Mouse (Mus musculus) B cell, adult 67 days (primary cell): ENCODE results near the gene Ifna11. TPM values are rescaled to one million over a fixed set of nuclear protein-coding genes. Genes with fewer than 3 reads are reported as not detected.

Experiments used
- total RNA-seq, 2 experiments: library from RNA; stranded (reverse); gene quantifications; 4 replicates each; pipeline ENCODE4 v1.2.4; 2023

The Ifna11 gene
- not detected for total RNA-seq

DNA sequence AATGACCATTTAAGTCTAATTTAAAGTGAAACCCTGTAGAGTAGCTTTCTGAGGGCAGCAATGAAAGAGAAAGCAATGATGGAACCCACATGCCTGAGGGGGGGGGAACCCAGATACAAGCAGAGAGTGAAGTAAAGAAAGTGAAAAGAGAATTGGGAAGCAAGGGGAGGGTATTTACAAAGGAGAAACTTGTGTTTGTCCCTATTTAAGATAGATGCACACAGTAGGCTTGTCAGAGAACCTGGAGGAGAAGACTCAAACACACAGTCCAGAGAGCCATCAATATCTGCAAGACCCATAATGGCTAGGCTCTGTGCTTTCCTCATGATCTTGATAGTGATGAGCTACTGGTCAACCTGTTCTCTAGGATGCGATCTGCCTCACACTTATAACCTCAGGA lies at the start of gene Ifna11:
Gene Ifna11 (plus strand): TSS at position 301 of the 400 bp plus-strand sequence.

DNA sequence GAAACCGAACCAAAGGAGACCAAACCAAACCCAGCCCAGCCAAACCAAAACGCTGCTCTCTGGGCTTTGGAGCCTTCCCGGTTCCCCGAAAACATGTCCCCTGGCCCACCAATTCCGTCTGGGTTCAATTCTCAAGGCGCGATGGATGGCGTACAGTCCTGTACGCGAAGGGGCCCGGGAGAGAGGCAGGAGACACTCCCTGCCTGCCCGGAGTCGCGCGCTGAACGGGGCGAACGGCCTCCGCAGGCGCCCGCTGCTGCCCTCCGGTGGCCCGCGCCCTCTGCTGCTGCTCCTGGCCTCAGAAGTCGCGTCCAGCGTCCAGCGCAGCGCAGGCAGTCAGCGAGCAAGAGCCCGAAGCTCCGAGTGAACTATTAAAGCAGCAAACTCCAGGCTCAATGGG lies 46.2 kb upstream of the Ifna11 start, which contains the start of gene Gm13290:
Gene Gm13290 (plus strand): TSS at position 301 of the 400 bp plus-strand sequence.

DNA sequence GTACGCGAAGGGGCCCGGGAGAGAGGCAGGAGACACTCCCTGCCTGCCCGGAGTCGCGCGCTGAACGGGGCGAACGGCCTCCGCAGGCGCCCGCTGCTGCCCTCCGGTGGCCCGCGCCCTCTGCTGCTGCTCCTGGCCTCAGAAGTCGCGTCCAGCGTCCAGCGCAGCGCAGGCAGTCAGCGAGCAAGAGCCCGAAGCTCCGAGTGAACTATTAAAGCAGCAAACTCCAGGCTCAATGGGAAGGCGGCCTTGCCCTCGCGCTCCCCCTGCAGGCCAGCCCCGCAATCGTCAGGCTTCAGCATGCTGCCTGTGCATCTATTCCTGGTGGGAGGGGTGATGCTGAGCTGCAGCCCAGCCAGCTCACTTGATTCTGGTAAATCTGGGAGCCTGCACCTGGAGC lies 43.1 kb upstream of the Ifna11 start, which contains the start of gene Gm13289:
Gene Gm13289 (plus strand): TSS at position 301 of the 400 bp plus-strand sequence.

DNA sequence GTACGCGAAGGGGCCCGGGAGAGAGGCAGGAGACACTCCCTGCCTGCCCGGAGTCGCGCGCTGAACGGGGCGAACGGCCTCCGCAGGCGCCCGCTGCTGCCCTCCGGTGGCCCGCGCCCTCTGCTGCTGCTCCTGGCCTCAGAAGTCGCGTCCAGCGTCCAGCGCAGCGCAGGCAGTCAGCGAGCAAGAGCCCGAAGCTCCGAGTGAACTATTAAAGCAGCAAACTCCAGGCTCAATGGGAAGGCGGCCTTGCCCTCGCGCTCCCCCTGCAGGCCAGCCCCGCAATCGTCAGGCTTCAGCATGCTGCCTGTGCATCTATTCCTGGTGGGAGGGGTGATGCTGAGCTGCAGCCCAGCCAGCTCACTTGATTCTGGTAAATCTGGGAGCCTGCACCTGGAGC lies 40.2 kb upstream of the Ifna11 start, which contains the start of gene Gm13272:
Gene Gm13272 (plus strand): TSS at position 301 of the 400 bp plus-strand sequence.

DNA sequence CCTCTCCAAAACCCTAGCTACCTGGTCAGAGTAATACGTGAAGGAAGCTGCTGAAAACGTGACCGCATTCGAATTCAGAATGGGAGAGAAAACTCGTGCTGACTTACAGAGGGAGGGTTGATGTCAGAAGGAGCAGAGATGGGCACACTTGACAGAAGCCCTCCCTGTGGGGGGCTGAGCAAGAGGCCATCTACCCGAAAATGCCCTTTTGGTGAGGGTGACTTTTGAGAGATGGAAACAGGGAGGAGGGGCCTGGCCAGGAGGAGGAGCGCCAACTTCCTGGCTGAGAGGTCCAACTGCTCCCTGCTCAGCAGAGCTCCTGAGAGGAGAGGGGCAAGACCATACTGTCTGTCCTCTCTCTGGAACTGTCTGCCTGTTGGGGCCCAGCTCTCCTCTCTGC lies 37.9 kb upstream of the Ifna11 start, which contains the start of gene Ifnz:
Gene Ifnz (plus strand): TSS at position 301 of the 400 bp plus-strand sequence.

DNA sequence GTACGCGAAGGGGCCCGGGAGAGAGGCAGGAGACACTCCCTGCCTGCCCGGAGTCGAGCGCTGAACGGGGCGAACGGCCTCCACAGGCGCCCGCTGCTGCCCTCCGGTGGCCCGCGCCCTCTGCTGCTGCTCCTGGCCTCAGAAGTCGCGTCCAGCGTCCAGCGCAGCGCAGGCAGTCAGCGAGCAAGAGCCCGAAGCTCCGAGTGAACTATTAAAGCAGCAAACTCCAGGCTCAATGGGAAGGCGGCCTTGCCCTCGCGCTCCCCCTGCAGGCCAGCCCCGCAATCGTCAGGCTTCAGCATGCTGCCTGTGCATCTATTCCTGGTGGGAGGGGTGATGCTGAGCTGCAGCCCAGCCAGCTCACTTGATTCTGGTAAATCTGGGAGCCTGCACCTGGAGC lies 34.4 kb upstream of the Ifna11 start, which contains the start of gene Gm13276:
Gene Gm13276 (plus strand): TSS at position 301 of the 400 bp plus-strand sequence.

DNA sequence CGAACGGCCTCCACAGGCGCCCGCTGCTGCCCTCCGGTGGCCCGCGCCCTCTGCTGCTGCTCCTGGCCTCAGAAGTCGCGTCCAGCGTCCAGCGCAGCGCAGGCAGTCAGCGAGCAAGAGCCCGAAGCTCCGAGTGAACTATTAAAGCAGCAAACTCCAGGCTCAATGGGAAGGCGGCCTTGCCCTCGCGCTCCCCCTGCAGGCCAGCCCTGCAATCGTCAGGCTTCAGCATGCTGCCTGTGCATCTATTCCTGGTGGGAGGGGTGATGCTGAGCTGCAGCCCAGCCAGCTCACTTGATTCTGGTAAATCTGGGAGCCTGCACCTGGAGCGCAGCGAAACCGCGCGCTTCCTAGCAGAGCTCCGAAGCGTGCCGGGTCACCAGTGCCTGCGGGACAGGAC lies 31.4 kb upstream of the Ifna11 start, which contains the start of gene Gm13277:
Gene Gm13277 (plus strand): TSS at position 231 of the 400 bp plus-strand sequence.

DNA sequence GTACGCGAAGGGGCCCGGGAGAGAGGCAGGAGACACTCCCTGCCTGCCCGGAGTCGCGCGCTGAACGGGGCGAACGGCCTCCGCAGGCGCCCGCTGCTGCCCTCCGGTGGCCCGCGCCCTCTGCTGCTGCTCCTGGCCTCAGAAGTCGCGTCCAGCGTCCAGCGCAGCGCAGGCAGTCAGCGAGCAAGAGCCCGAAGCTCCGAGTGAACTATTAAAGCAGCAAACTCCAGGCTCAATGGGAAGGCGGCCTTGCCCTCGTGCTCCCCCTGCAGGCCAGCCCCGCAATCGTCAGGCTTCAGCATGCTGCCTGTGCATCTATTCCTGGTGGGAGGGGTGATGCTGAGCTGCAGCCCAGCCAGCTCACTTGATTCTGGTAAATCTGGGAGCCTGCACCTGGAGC lies 28.5 kb upstream of the Ifna11 start, which contains the start of gene Gm13278:
Gene Gm13278 (plus strand): TSS at position 301 of the 400 bp plus-strand sequence.

DNA sequence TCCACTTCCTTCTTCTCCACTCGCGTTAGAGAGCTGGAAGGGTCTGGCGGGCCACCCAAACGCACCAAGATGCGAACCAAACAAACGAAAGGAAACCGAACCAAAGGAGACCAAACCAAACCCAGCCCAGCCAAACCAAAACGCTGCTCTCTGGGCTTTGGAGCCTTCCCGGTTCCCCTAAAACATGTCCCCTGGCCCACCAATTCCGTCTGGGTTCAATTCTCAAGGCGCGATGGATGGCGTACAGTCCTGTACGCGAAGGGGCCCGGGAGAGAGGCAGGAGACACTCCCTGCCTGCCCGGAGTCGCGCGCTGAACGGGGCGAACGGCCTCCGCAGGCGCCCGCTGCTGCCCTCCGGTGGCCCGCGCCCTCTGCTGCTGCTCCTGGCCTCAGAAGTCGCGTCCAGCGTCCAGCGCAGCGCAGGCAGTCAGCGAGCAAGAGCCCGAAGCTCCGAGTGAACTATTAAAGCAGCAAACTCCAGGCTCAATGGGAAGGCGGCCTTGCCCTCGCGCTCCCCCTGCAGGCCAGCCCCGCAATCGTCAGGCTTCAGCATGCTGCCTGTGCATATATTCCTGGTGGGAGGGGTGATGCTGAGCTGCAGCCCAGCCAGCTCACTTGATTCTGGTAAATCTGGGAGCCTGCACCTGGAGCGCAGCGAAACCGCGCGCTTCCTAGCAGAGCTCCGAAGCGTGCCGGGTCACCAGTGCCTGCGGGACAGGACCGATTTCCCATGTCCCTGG lies 25.7 kb upstream of the Ifna11 start, which contains the start of gene Gm13275:
Gene Gm13275 (plus strand): TSS at position 552 of the 740 bp plus-strand sequence.

DNA sequence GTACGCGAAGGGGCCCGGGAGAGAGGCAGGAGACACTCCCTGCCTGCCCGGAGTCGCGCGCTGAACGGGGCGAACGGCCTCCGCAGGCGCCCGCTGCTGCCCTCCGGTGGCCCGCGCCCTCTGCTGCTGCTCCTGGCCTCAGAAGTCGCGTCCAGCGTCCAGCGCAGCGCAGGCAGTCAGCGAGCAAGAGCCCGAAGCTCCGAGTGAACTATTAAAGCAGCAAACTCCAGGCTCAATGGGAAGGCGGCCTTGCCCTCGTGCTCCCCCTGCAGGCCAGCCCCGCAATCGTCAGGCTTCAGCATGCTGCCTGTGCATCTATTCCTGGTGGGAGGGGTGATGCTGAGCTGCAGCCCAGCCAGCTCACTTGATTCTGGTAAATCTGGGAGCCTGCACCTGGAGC lies 22.7 kb upstream of the Ifna11 start, which contains the start of gene Gm13279:
Gene Gm13279 (plus strand): TSS at position 301 of the 400 bp plus-strand sequence.

DNA sequence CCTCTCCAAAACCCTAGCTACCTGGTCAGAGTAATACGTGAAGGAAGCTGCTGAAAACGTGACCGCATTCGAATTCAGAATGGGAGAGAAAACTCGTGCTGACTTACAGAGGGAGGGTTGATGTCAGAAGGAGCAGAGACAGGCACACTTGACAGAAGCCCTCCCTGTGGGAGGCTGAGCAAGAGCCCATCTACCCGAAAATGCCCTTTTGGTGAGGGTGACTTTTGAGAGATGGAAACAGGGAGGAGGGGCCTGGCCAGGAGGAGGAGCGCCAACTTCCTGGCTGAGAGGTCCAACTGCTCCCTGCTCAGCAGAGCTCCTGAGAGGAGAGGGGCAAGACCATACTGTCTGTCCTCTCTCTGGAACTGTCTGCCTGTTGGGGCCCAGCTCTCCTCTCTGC lies 20.4 kb upstream of the Ifna11 start, which contains the start of gene Gm13285:
Gene Gm13285 (plus strand): TSS at position 301 of the 400 bp plus-strand sequence.

DNA sequence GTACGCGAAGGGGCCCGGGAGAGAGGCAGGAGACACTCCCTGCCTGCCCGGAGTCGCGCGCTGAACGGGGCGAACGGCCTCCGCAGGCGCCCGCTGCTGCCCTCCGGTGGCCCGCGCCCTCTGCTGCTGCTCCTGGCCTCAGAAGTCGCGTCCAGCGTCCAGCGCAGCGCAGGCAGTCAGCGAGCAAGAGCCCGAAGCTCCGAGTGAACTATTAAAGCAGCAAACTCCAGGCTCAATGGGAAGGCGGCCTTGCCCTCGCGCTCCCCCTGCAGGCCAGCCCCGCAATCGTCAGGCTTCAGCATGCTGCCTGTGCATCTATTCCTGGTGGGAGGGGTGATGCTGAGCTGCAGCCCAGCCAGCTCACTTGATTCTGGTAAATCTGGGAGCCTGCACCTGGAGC lies 16.8 kb upstream of the Ifna11 start, which contains the start of gene Gm13287:
Gene Gm13287 (plus strand): TSS at position 301 of the 400 bp plus-strand sequence.

DNA sequence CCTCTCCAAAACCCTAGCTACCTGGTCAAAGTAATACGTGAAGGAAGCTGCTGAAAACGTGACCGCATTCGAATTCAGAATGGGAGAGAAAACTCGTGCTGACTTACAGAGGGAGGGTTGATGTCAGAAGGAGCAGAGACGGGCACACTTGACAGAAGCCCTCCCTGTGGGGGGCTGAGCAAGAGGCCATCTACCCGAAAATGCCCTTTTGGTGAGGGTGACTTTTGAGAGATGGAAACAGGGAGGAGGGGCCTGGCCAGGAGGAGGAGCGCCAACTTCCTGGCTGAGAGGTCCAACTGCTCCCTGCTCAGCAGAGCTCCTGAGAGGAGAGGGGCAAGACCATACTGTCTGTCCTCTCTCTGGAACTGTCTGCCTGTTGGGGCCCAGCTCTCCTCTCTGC lies 14.5 kb upstream of the Ifna11 start, which contains the start of gene Gm13288:
Gene Gm13288 (plus strand): TSS at position 301 of the 400 bp plus-strand sequence.

DNA sequence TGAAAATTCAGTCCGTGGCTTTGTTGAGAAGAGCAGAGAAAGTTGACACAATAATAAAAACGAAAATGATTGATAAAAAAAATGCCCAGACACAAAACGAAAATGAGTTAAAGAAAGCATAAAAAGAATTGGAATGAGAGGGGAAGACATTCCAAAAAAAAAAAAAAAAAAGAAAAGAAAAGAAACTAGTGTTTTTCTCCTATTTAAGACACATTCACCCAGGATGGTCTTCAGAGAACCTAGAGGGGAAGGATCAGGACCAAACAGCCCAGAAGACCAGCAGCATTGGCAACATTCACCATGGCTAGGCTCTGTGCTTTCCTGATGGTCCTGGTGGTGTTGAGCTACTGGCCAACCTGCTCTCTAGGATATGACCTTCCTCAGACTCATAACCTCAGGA lies 3.8 kb upstream of the Ifna11 start, which contains the start of gene Ifna7:
Gene Ifna7 (plus strand): TSS at position 301 of the 400 bp plus-strand sequence.

DNA sequence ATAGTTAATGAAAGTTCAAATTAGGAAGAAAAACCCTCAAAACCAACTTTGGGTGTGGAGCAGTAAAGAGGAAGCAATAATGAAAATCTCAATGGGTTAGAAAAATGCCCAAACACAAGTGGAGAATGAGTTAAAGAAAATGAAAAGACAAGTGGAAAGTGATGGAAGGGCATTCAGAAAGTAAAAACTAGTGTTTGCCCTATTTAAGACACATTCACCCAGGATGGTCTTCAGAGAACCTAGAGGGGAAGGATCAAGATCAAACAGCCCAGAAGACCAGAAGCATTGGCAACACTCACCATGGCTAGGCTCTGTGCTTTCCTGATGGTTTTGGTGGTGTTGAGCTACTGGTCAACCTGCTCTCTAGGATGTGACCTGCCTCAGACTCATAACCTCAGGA lies 7.4 kb downstream of the Ifna11 start, which contains the start of gene Ifna6:
Gene Ifna6 (plus strand): TSS at position 301 of the 400 bp plus-strand sequence.

DNA sequence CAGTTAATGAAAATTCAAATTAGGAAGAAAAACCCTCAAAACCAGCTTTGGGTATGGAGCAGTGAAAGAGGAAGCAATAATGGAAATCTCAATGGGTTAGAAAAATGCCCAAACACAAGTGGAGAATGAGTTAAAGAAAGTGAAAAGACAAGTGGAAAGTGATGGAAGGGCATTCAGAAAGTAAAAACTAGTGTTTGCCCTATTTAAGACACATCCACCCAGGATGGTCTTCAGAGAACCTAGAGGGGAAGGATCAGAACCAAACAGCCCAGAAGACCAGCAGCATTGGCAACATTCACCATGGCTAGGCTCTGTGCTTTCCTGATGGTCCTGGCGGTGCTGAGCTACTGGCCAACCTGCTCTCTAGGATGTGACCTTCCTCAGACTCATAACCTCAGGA lies 15.5 kb downstream of the Ifna11 start, which contains the start of gene Ifna5:
Gene Ifna5 (plus strand): TSS at position 301 of the 400 bp plus-strand sequence.

DNA sequence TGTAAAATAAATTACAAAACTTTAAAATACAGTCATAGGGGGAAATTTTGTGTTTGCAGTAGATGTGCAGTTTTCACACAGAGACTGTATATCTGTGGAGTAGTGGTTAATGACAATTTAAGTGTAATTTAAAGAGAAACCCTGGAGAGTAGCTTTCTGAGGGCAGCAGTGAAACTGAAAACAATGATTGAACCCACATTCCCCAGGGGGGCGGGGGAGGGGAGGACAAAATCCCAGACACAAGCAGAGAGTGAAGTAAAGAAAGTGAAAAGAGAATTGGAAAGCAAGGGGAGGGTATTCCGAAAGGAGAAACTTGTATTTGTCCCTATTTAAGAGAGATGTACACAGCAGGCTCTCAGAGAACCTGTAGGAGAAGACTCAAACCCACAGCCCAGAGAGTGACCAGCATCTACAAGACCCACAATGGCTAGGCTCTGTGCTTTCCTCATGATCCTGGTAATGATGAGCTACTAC lies 21.7 kb downstream of the Ifna11 start, which contains the start of gene Ifna4:
Gene Ifna4 (plus strand): TSS at position 424 of the 474 bp plus-strand sequence.

DNA sequence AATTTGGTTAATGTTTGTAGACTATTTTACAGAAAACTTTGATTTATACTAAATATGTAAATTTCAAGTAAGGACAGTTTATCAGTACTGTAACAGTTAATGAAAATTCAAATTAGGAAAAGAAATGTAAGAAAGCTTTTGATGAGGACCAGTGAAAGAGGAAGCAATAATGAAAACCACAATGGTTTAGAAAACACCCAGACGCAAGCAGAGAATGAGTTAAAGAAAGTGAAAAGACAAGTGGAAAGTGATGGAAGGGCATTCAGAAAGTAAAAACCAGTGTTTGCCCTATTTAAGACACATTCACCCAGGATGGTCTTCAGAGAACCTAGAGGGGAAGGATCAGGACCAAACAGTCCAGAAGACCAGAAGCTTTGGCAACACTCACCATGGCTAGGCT lies 29.9 kb downstream of the Ifna11 start, which contains the start of gene Ifna1:
Gene Ifna1 (plus strand): TSS at position 390 of the 400 bp plus-strand sequence.

Other genes with a start within 250 kb of the Ifna11 start
- gene Ifna14, start 248.2 kb upstream of the Ifna11 start, total RNA-seq = not detected
- not detected for gene Ifna9, start 227.6 kb upstream of the Ifna11 start, total RNA-seq
- not detected for gene Ifna12, start 216.6 kb upstream of the Ifna11 start, total RNA-seq
- gene C87499, start 185.5 kb upstream of the Ifna11 start, total RNA-seq = not detected
- not detected for gene Ifna13, start 175.5 kb upstream of the Ifna11 start, total RNA-seq
- gene Ifna16, start 143.0 kb upstream of the Ifna11 start, total RNA-seq = not detected
- gene Ifna2, start 136.0 kb upstream of the Ifna11 start, total RNA-seq = not detected
- not detected for gene Ifnab, start 128.6 kb upstream of the Ifna11 start, total RNA-seq
- gene Gm26566, start 98.2 kb upstream of the Ifna11 start, total RNA-seq = not detected
- gene Klhl9, start 97.5 kb upstream of the Ifna11 start, total RNA-seq = 10 to 100 TPM; 18.7 to 20.6 TPM
- not detected for gene Gm13271, start 65.1 kb upstream of the Ifna11 start, total RNA-seq
- gene Gm13283, start 59.8 kb upstream of the Ifna11 start, total RNA-seq = not detected
- gene Gm13290, start 46.1 kb upstream of the Ifna11 start, total RNA-seq = not detected
- gene Gm13289, start 43.0 kb upstream of the Ifna11 start, total RNA-seq = not detected
- gene Gm13272, start 40.1 kb upstream of the Ifna11 start, total RNA-seq = not detected
- not detected for gene Ifnz, start 37.8 kb upstream of the Ifna11 start, total RNA-seq
- gene Gm13276, start 34.2 kb upstream of the Ifna11 start, total RNA-seq = not detected
- gene Gm13277, start 31.3 kb upstream of the Ifna11 start, total RNA-seq = not detected
- not detected for gene Gm13278, start 28.4 kb upstream of the Ifna11 start, total RNA-seq
- not detected for gene Gm13275, start 25.5 kb upstream of the Ifna11 start, total RNA-seq
- gene Gm13279, start 22.6 kb upstream of the Ifna11 start, total RNA-seq = not detected
- not detected for gene Gm13285, start 20.3 kb upstream of the Ifna11 start, total RNA-seq
- not detected for gene Gm13287, start 16.7 kb upstream of the Ifna11 start, total RNA-seq
- not detected for gene Gm13288, start 14.4 kb upstream of the Ifna11 start, total RNA-seq
- not detected for gene Ifna7, start 3.7 kb upstream of the Ifna11 start, total RNA-seq
- gene Ifna6, start 7.5 kb downstream of the Ifna11 start, total RNA-seq = not detected
- not detected for gene Ifna5, start 15.6 kb downstream of the Ifna11 start, total RNA-seq
- gene Ifna4, start 21.9 kb downstream of the Ifna11 start, total RNA-seq = not detected
- gene Ifna1, start 30.1 kb downstream of the Ifna11 start, total RNA-seq = not detected
- gene Ifne, start 60.2 kb downstream of the Ifna11 start, total RNA-seq = not detected